Mouse (Mus musculus): ENCODE measurements around the gene Ccdc90b.

GRCm38 (mm10) chr7:92610830-92611229 is 49.9 kb downstream of the Ccdc90b start:
- no peak for TF ChIP-seq CTCF (IDR thresholded peaks at IDR 0.05; ENCODE audit: control insufficient read depth, insufficient read depth, low read length)
- no peak for TF ChIP-seq POLR2A (IDR thresholded peaks at IDR 0.05; ENCODE audit: borderline replicate concordance, control insufficient read depth, low read depth, low read length)
